Mouse (Mus musculus) E14TG2a.4 (cell line): ENCODE measurements at regions not wholly inside any gene's neighbourhood (a gene's known extent, or its start where the extent isn't known, plus 50 kb on each side); places are given as distances from the start of the nearest gene placed in this dataset.

Source experiments
- CTCF ChIP-seq: conservative IDR thresholded peaks from 2 replicates; pipeline ENCODE4 v1.5.1; 2014; ENCODE audit warnings: low read length
- NANOG ChIP-seq: IDR thresholded peaks from 2 replicates; pipeline ENCODE4 v1.6.1; 2014; ENCODE audit warnings: borderline replicate concordance, low read length, mixed read lengths
- POU5F1 ChIP-seq: IDR thresholded peaks from 2 replicates; pipeline ENCODE4 v1.6.1; 2014; ENCODE audit warnings: low read length, borderline replicate concordance

GRCm38 (mm10) chr12:39741051-39741847 is 296.6 kb downstream of the Arl4a start:
- TF ChIP-seq CTCF (no peak), POU5F1 (no peak), NANOG (peak; percentile 84; the same call in 1 of the 2 replicates)
